Mouse (Mus musculus): ENCODE results near the gene Zbtb11. TPM values are rescaled to one million over a fixed set of nuclear protein-coding genes. Genes with fewer than 3 reads are reported as not detected.
"Not testable (repeated sequence)": the region's sequence is repeated elsewhere in the genome, so short reads cannot be mapped to it uniquely, and the experiment has no call there.

The Zbtb11 gene
- total and polyA plus RNA-seq, 2 experiments, result 2.8 to 8.6 TPM

GRCm38 (mm10) chr16:55950946-55951678 lies 22.6 kb upstream of the Zbtb11 start:
- 31% methylated on average over 19 of the region's 19 CpGs for WGBS
- Histone ChIP-seq H3K27ac (replicated peaks; ENCODE audit: insufficient read depth, low read depth, low read length) (no peak overlapping the region), H3K27me3 (ENCODE audit: control insufficient read depth, insufficient read depth, low read length) (no peaks in the 10 kb centered on the region), H3K4me3 (ENCODE audit: insufficient read depth, low read depth, low read length) (peak overlapping the region; percentile 32; the same call in 1 of the 2 replicates), H3K36me3 (ENCODE audit: control insufficient read depth, insufficient read depth, low read length) (no peaks in the 10 kb centered on the region), H3K4me1 (ENCODE audit: control insufficient read depth, insufficient read depth, low read length) (peaks cover 4% of the 10 kb centered on the region; the same call in 1 of the 2 replicates), H3K9ac (ENCODE audit: low read depth, low read length) (no peak overlapping the region), H3K79me2 (ENCODE audit: control insufficient read depth, insufficient read depth, low read length) (no peaks in the 10 kb centered on the region)
- TF ChIP-seq POLR2A (IDR thresholded peaks at IDR 0.05; ENCODE audit: extremely low read depth, insufficient read depth, low read length), result no peak
- peak; percentile 54 for TF ChIP-seq CTCF (IDR thresholded peaks at IDR 0.05; ENCODE audit: low read depth, low read length)
- peak; percentile 78 for DNase-seq (ENCODE audit: extremely low read depth, low read depth, low spot score)

- Histone ChIP-seq H3K79me2 (ENCODE audit: control insufficient read depth, insufficient read depth, low read length) (no peaks in the 10 kb centered on the region), H3K4me3 (ENCODE audit: insufficient read depth, low read depth, low read length) (no peak overlapping the region), H3K4me1 (ENCODE audit: control insufficient read depth, insufficient read depth, low read length) (peaks cover 4% of the 10 kb centered on the region; the same call in 1 of the 2 replicates), H3K27me3 (ENCODE audit: control insufficient read depth, insufficient read depth, low read length) (no peaks in the 10 kb centered on the region), H3K9ac (ENCODE audit: low read depth, low read length) (no peak overlapping the region), H3K36me3 (ENCODE audit: control insufficient read depth, insufficient read depth, low read length) (no peaks in the 10 kb centered on the region), H3K27ac (replicated peaks; ENCODE audit: insufficient read depth, low read depth, low read length) (no peak overlapping the region)
- no peak for DNase-seq (ENCODE audit: extremely low read depth, low read depth, low spot score)
- WGBS, result 74% methylated on average over 7 of the region's 7 CpGs
- TF ChIP-seq POLR2A (IDR thresholded peaks at IDR 0.05; ENCODE audit: extremely low read depth, insufficient read depth, low read length), result no peak
Observed at GRCm38 (mm10) chr16:55951679-55952327, 21.9 kb upstream of the Zbtb11 start.

- H3K27ac ChIP-seq (replicated peaks; ENCODE audit: insufficient read depth, low read depth, low read length), result no peak overlapping the region
- no peaks in the 10 kb centered on the region for H3K79me2 ChIP-seq (ENCODE audit: control insufficient read depth, insufficient read depth, low read length)
- TF ChIP-seq CTCF (IDR thresholded peaks at IDR 0.05; ENCODE audit: low read depth, low read length), result no peak
- no peak for TF ChIP-seq POLR2A (IDR thresholded peaks at IDR 0.05; ENCODE audit: extremely low read depth, insufficient read depth, low read length)
- no peaks in the 10 kb centered on the region for H3K36me3 ChIP-seq (ENCODE audit: control insufficient read depth, insufficient read depth, low read length)
- H3K27me3 ChIP-seq (ENCODE audit: control insufficient read depth, insufficient read depth, low read length), result no peaks in the 10 kb centered on the region
- H3K4me1 ChIP-seq (ENCODE audit: control insufficient read depth, insufficient read depth, low read length), result no peaks in the 10 kb centered on the region
- no peak overlapping the region for H3K4me3 ChIP-seq (ENCODE audit: insufficient read depth, low read depth, low read length)
- DNase-seq (ENCODE audit: extremely low read depth, low read depth, low spot score), result no peak
- H3K9ac ChIP-seq (ENCODE audit: low read depth, low read length), result no peak overlapping the region
Observed at GRCm38 (mm10) chr16:55952771-55953170, 20.9 kb upstream of the Zbtb11 start.

GRCm38 (mm10) chr16:55954196-55954595 lies 19.5 kb upstream of the Zbtb11 start:
- not testable (repeated sequence) for H3K79me2 ChIP-seq (ENCODE audit: control insufficient read depth, insufficient read depth, low read length); H3K4me1 ChIP-seq (ENCODE audit: control insufficient read depth, insufficient read depth, low read length); H3K9ac ChIP-seq (ENCODE audit: low read depth, low read length); DNase-seq (ENCODE audit: extremely low read depth, low read depth, low spot score); H3K36me3 ChIP-seq (ENCODE audit: control insufficient read depth, insufficient read depth, low read length); H3K27me3 ChIP-seq (ENCODE audit: control insufficient read depth, insufficient read depth, low read length); H3K27ac ChIP-seq (replicated peaks; ENCODE audit: insufficient read depth, low read depth, low read length); H3K4me3 ChIP-seq (ENCODE audit: insufficient read depth, low read depth, low read length)
- 94% methylated on average over 9 of the region's 9 CpGs for WGBS

- not testable (repeated sequence) for H3K4me3 ChIP-seq (ENCODE audit: insufficient read depth, low read depth, low read length); DNase-seq (ENCODE audit: extremely low read depth, low read depth, low spot score); H3K79me2 ChIP-seq (ENCODE audit: control insufficient read depth, insufficient read depth, low read length); H3K27me3 ChIP-seq (ENCODE audit: control insufficient read depth, insufficient read depth, low read length); H3K4me1 ChIP-seq (ENCODE audit: control insufficient read depth, insufficient read depth, low read length); H3K27ac ChIP-seq (replicated peaks; ENCODE audit: insufficient read depth, low read depth, low read length); H3K9ac ChIP-seq (ENCODE audit: low read depth, low read length); H3K36me3 ChIP-seq (ENCODE audit: control insufficient read depth, insufficient read depth, low read length)
- WGBS, result 93% methylated on average over 6 of the region's 11 CpGs
Observed at GRCm38 (mm10) chr16:55963068-55963467, 10.6 kb upstream of the Zbtb11 start.

All from liver, adult 2 months (tissue).